Mouse (Mus musculus): ENCODE measurements around the gene Gosr2.

Gosr2 gene

GRCm38 (mm10) chr11:103697565-103698176, at the start of gene Gosr2:
Gene Gosr2, minus strand, starts transcription at chr11:103697898.
- peak; percentile 92 to 96 for DNase-seq

- peak; percentile 83 to 95 for DNase-seq
Measured at GRCm38 (mm10) chr11:103735046-103735781, 37.5 kb upstream of the Gosr2 start.

GRCm38 (mm10) chr11:103734411-103735045, 36.8 kb upstream of the Gosr2 start:
- DNase-seq: peak; percentile 79 to 83

- DNase-seq: peak in 1 of 2 experiments; percentile 54
Measured at GRCm38 (mm10) chr11:103733961-103734360, 36.3 kb upstream of the Gosr2 start.

- DNase-seq: no peak
Measured at GRCm38 (mm10) chr11:103733069-103733468, 35.4 kb upstream of the Gosr2 start.

- DNase-seq: peak; percentile 58 to 74
Measured at GRCm38 (mm10) chr11:103732306-103732705, 34.6 kb upstream of the Gosr2 start.

GRCm38 (mm10) chr11:103731594-103731993, 33.9 kb upstream of the Gosr2 start:
- peak in 1 of 2 experiments; percentile 53 for DNase-seq

- peak; percentile 43 to 83 for DNase-seq
Measured at GRCm38 (mm10) chr11:103729282-103729985, 31.7 kb upstream of the Gosr2 start.

GRCm38 (mm10) chr11:103724331-103724771, 26.7 kb upstream of the Gosr2 start:
- no peak for DNase-seq

- peak; percentile 41 to 66 for DNase-seq
Measured at GRCm38 (mm10) chr11:103722040-103722481, 24.4 kb upstream of the Gosr2 start.

GRCm38 (mm10) chr11:103721468-103722039, 23.9 kb upstream of the Gosr2 start:
- peak; percentile 53 to 62 for DNase-seq

GRCm38 (mm10) chr11:103719436-103719835, 21.7 kb upstream of the Gosr2 start:
- DNase-seq: no peak

GRCm38 (mm10) chr11:103716971-103717370, 19.3 kb upstream of the Gosr2 start:
- no peak for DNase-seq

- no peak for DNase-seq
Measured at GRCm38 (mm10) chr11:103714074-103714473, 16.4 kb upstream of the Gosr2 start.

- DNase-seq: peak; percentile 36 to 72
Measured at GRCm38 (mm10) chr11:103711851-103712587, 14.3 kb upstream of the Gosr2 start.

- peak; percentile 48 to 72 for DNase-seq
Measured at GRCm38 (mm10) chr11:103709982-103710381, 12.3 kb upstream of the Gosr2 start.

GRCm38 (mm10) chr11:103707005-103707404, 9.3 kb upstream of the Gosr2 start:
- DNase-seq: peak; percentile 85 to 94

- peak in 1 of 2 experiments; percentile 19 for DNase-seq
Measured at GRCm38 (mm10) chr11:103698226-103698625, 528 bp upstream of the Gosr2 start.

- DNase-seq: peak in 1 of 2 experiments; percentile 62
Measured at GRCm38 (mm10) chr11:103696851-103697564, 690 bp downstream of the Gosr2 start.

GRCm38 (mm10) chr11:103693241-103693640, 4.5 kb downstream of the Gosr2 start:
- DNase-seq: no peak

- DNase-seq: no peak
Measured at GRCm38 (mm10) chr11:103691036-103691435, 6.7 kb downstream of the Gosr2 start.

Data from kidney, postnatal 25 days (tissue).